Mouse (Mus musculus): ENCODE measurements at regions not wholly inside any gene's neighbourhood (a gene's known extent, or its start where the extent isn't known, plus 50 kb on each side); places are given as distances from the start of the nearest gene placed in this dataset.

GRCm38 (mm10) chr6:107968694-107969093, 96.2 kb upstream of the Setmar start:
- WGBS = 82% methylated on average over 2 of the region's 2 CpGs
- Histone ChIP-seq H3K4me2 (ENCODE audit: low read length) (no peak overlapping the region), H3K4me1 (ENCODE audit: control insufficient read depth, insufficient read depth, low read length) (no peaks in the 10 kb centered on the region), H3K27ac (ENCODE audit: low read length) (no peak overlapping the region), H3K36me3 (ENCODE audit: control insufficient read depth, insufficient read depth, low read length) (no peaks in the 10 kb centered on the region), H3K4me3 (ENCODE audit: low read depth, low read length) (no peak overlapping the region), H3K27me3 (ENCODE audit: control insufficient read depth, insufficient read depth, low read depth, low read length) (no peaks in the 10 kb centered on the region), H3K9me3 (replicated peaks; ENCODE audit: control insufficient read depth, low read length, poor library complexity, severe bottlenecking) (no peaks in the 10 kb centered on the region), H3K9ac (ENCODE audit: low read depth, low read length) (no peak overlapping the region)
- no peak for ATAC-seq

GRCm38 (mm10) chr6:107998921-107999690, 65.7 kb upstream of the Setmar start:
- WGBS = 75% methylated on average over 8 of the region's 8 CpGs
- ATAC-seq = no peak
- H3K4me3 ChIP-seq (ENCODE audit: low read depth, low read length) = no peak overlapping the region

GRCm38 (mm10) chr6:108003231-108003630, 61.6 kb upstream of the Setmar start:
- H3K4me2 ChIP-seq (ENCODE audit: low read length) = no peak overlapping the region
- no peaks in the 10 kb centered on the region for H3K9me3 ChIP-seq (replicated peaks; ENCODE audit: control insufficient read depth, low read length, poor library complexity, severe bottlenecking)
- no peak for ATAC-seq
- 91% methylated on average over 1 of the region's 1 CpGs for WGBS
- no peak overlapping the region for H3K27ac ChIP-seq (ENCODE audit: low read length)
- no peaks in the 10 kb centered on the region for H3K27me3 ChIP-seq (ENCODE audit: control insufficient read depth, insufficient read depth, low read depth, low read length)
- no peak overlapping the region for H3K4me3 ChIP-seq (ENCODE audit: low read depth, low read length)
- H3K9ac ChIP-seq (ENCODE audit: low read depth, low read length) = no peak overlapping the region
- H3K36me3 ChIP-seq (ENCODE audit: control insufficient read depth, insufficient read depth, low read length) = no peaks in the 10 kb centered on the region
- no peaks in the 10 kb centered on the region for H3K4me1 ChIP-seq (ENCODE audit: control insufficient read depth, insufficient read depth, low read length)

More at GRCm38 (mm10) chr6:107998921-107999690, 65.7 kb upstream of the Setmar start:
- Histone ChIP-seq H3K36me3 (ENCODE audit: control insufficient read depth, insufficient read depth, low read length) (no peaks in the 10 kb centered on the region), H3K9me3 (replicated peaks; ENCODE audit: control insufficient read depth, low read length, poor library complexity, severe bottlenecking) (no peaks in the 10 kb centered on the region), H3K9ac (ENCODE audit: low read depth, low read length) (no peak overlapping the region), H3K27me3 (ENCODE audit: control insufficient read depth, insufficient read depth, low read depth, low read length) (no peaks in the 10 kb centered on the region), H3K27ac (ENCODE audit: low read length) (no peak overlapping the region), H3K4me2 (ENCODE audit: low read length) (no peak overlapping the region), H3K4me1 (ENCODE audit: control insufficient read depth, insufficient read depth, low read length) (no peaks in the 10 kb centered on the region)

- H3K27me3 ChIP-seq (ENCODE audit: control insufficient read depth, insufficient read depth, low read depth, low read length) = no peaks in the 10 kb centered on the region
- no peaks in the 10 kb centered on the region for H3K36me3 ChIP-seq (ENCODE audit: control insufficient read depth, insufficient read depth, low read length)
- ATAC-seq = no peak
- H3K9ac ChIP-seq (ENCODE audit: low read depth, low read length) = no peak overlapping the region
- no peak overlapping the region for H3K27ac ChIP-seq (ENCODE audit: low read length)
- WGBS = 56% methylated on average over 1 of the region's 1 CpGs
- H3K4me3 ChIP-seq (ENCODE audit: low read depth, low read length) = no peak overlapping the region
- H3K4me1 ChIP-seq (ENCODE audit: control insufficient read depth, insufficient read depth, low read length) = no peaks in the 10 kb centered on the region
- no peaks in the 10 kb centered on the region; the same call in 1 of the 2 replicates for H3K9me3 ChIP-seq (replicated peaks; ENCODE audit: control insufficient read depth, low read length, poor library complexity, severe bottlenecking)
- H3K4me2 ChIP-seq (ENCODE audit: low read length) = no peak overlapping the region
These were observed 56.5 kb upstream of the Setmar start for GRCm38 (mm10) chr6:108008323-108008722.

Data from midbrain, embryonic 16.5 days (tissue).